Mouse (Mus musculus) intestine, embryonic 16.5 days (tissue): ENCODE data around the gene Acp4. TPM values are rescaled to one million over a fixed set of nuclear protein-coding genes. Genes with fewer than 3 reads are reported as not detected.
"Not testable (repeated sequence)": the region's sequence is repeated elsewhere in the genome, so short reads cannot be mapped to it uniquely, and the experiment has no call there.

Source experiments
- ATAC-seq: fragments of 200-750 bp; cut with Nextera tagmentation; 2 replicates; pipeline ENCODE4 v1.8.0; 2017; ENCODE audit warnings: moderate TSS enrichment, moderate library complexity
- H3K27ac ChIP-seq: fragments of 300-500 bp; sonication (generic); 2 replicates; pipeline ENCODE4 v1.5.1; 2014; ENCODE audit warnings: mild to moderate bottlenecking, low read length
- H3K27me3 ChIP-seq: fragments of 300-500 bp; sonication (generic); replicated peaks from 2 replicates; pipeline ENCODE4 v1.6.1; 2014; ENCODE audit warnings: low read length, control low read depth, mixed read lengths; ENCODE audit not compliant: control insufficient read depth, insufficient read depth
- H3K36me3 ChIP-seq: fragments of 300-500 bp; sonication (generic); 2 replicates; pipeline ENCODE4 v1.6.1; 2014; ENCODE audit warnings: low read length, control low read depth; ENCODE audit not compliant: control insufficient read depth, insufficient read depth
- H3K4me1 ChIP-seq: fragments of 300-500 bp; sonication (generic); 2 replicates; pipeline ENCODE4 v1.6.1; 2014; ENCODE audit warnings: low read length, control low read depth, mixed read lengths; ENCODE audit not compliant: control insufficient read depth, insufficient read depth
- H3K4me2 ChIP-seq: fragments of 300-500 bp; sonication (generic); 2 replicates; pipeline ENCODE4 v1.6.1; 2014; ENCODE audit warnings: low read depth, low read length, control low read depth
- H3K4me3 ChIP-seq: fragments of 300-500 bp; sonication (generic); 2 replicates; pipeline ENCODE4 v1.5.1; 2014; ENCODE audit warnings: mild to moderate bottlenecking, low read length
- H3K9ac ChIP-seq: fragments of 300-500 bp; sonication (generic); 2 replicates; pipeline ENCODE4 v1.6.1; 2014; ENCODE audit warnings: low read depth, low read length
- H3K9me3 ChIP-seq: fragments of 300-500 bp; sonication (generic); 2 replicates; pipeline ENCODE4 v1.6.1; 2016; ENCODE audit warnings: low read length, control low read depth; ENCODE audit not compliant: control insufficient read depth
- WGBS: fragments of 180-500 bp; shearing (Covaris S2); extraction: QIAGEN DNeasy Blood & Tissue Kit; methylation state at CpG from one replicate; pipeline ENCODE4 v1.1.7; 2014; 5-methylcytosine and 5-hydroxymethylcytosine counted together
- polyA plus RNA-seq: library from polyadenylated mRNA; unstranded; fragments of >200 nt; fragmentation: Nextera tagmentation; extraction: Ambion mirVana; gene quantifications from 2 replicates; pipeline ENCODE4 v1.2.1, GENCODE M21; 2015

The Acp4 gene
- polyA plus RNA-seq, 1 experiment from 2014 or later, result not detected

DNA sequence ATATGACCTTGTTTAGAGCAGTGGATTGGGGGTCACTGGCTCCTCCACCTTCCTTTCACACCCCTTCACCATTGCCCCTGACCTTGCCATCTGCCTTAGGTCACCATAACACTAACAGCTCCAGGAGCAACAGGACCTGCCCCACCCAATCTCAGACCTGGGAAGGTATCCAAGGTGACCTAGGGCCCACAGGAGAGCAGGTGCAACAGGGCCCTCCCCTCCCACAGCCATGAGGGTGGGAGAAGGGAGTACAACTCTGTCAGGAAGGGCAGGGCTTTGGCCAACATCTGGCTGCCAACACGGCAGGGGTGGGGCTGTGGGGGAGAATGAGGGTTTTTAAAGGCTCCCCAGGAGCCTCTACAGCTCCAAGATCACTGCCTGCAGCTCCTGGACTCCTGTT lies 32.1 kb downstream of the Acp4 start, which contains the start of gene Klk1:
TSS of gene Klk1 (plus strand) at position 285 of the 400 bp plus-strand sequence.
- H3K27ac ChIP-seq, result no peak within 1 kb of the TSS
- 33% methylated on average over 1 of the region's 1 CpGs for WGBS
- peak; percentile 66 for ATAC-seq
- no peaks in the 10 kb centered on the region for H3K36me3 ChIP-seq
- H3K27me3 ChIP-seq, result no peaks in the 10 kb centered on the region
- H3K4me2 ChIP-seq, result no peak within 1 kb of the TSS
- no peak within 1 kb of the TSS for H3K4me3 ChIP-seq
- no peaks in the 10 kb centered on the region for H3K9me3 ChIP-seq
- no peak within 1 kb of the TSS for H3K9ac ChIP-seq
- H3K4me1 ChIP-seq, result 0 out of 2 replicates have a peak, but pooled peaks cover 4% of the 10 kb centered on the region

DNA sequence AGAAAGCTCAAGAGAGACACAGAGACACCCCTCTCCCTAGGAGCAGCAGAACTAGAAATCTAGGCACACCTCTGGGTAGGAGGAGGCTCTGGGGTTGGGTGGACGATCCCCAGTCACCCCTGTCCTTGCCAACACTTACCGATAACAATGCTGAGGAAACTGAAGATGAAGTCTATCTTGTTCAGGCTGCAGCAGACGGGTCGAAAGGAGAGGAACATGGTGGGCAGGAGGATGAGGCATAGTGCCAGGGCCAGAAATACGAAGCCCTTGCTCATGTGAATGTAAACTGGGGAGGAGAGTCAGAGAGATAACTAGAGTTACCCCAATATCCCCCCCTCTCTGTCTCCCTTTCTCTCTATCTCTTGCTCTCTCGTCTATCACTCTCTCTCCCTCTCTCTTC lies 34.8 kb downstream of the Acp4 start:
- not testable (repeated sequence) for H3K27ac ChIP-seq, ATAC-seq, H3K4me3 ChIP-seq, H3K27me3 ChIP-seq, H3K9ac ChIP-seq, H3K9me3 ChIP-seq, H3K4me2 ChIP-seq, H3K4me1 ChIP-seq, H3K36me3 ChIP-seq
- WGBS, result 81% methylated on average over 6 of the region's 6 CpGs

DNA sequence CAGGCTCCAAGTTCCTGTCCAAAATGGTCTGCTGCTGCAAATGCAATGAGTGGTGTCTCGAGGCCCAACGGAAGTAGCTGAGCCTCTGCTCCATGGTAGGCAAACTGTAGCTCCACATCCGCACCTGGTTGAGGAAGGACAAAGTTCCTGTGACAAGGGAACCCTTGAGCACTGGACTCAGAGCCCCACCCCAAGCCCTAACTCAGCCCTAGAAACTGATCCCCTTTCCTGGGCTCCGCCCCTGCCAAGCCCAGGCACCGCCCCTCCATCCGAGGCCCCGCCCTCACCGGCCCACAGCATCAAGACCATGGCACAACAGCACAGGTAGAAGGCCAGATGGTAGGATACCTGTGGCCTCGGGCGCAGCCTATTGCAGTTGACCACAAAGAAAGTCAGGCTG lies 35.6 kb downstream of the Acp4 start:
- not testable (repeated sequence) for H3K36me3 ChIP-seq, H3K9ac ChIP-seq, H3K4me2 ChIP-seq, H3K4me1 ChIP-seq, H3K27me3 ChIP-seq, H3K27ac ChIP-seq, H3K4me3 ChIP-seq, H3K9me3 ChIP-seq
- 59% methylated on average over 8 of the region's 10 CpGs for WGBS
- ATAC-seq, result peak; percentile 82

DNA sequence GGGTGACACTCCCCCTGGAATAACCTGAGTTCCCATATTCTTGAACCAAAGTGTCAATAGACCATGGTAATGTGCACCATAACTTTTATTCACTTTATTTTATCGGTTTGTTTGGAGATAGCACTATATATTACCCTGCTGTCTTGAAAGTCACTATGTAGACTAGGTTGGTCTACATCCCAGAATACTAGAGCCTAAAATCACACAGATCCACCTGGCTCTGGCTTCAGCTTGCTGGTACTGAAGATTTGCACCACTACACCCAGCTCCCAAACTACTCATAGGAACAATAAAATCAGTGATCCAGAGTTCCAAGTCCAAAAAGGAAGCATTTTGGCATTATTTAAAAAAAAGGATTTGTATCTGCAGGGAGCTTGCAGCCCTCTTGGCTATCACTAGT lies 41.5 kb downstream of the Acp4 start, which contains the start of gene Klk1b5:
TSS of gene Klk1b5 (plus strand) at position 301 of the 400 bp plus-strand sequence.
- no peak within 1 kb of the TSS for H3K9ac ChIP-seq
- H3K9me3 ChIP-seq, result no peaks in the 10 kb centered on the region
- no peaks in the 10 kb centered on the region for H3K36me3 ChIP-seq
- no peak within 1 kb of the TSS for H3K27ac ChIP-seq
- 84% methylated on average over 1 of the region's 1 CpGs for WGBS
- H3K4me2 ChIP-seq, result no peak within 1 kb of the TSS
- H3K4me3 ChIP-seq, result no peak within 1 kb of the TSS
- no peaks in the 10 kb centered on the region for H3K4me1 ChIP-seq
- no peak for ATAC-seq
- H3K27me3 ChIP-seq, result no peaks in the 10 kb centered on the region

DNA sequence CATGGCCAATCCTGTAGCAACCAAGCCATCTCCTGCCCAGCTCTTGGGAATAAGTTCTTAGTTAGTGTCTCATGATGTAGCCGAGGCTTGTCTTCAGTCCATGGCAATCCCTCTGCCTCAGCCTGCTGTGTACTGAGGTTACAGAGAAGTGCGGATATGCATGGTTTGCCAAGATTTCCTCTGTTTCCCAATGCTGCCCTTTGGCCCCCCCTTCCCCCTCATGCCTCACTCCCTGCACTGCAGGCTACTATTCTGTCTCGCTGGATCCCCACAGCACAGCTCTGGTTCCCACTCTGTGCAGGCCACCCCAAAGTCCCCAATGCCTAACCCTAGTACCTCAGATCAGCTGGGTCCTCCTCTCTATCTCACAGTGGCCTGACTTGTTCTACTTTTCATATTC lies 48.9 kb downstream of the Acp4 start:
- H3K27ac ChIP-seq, result no peak overlapping the region
- 80% methylated on average over 3 of the region's 3 CpGs for WGBS
- no peak overlapping the region for H3K9ac ChIP-seq
- H3K4me3 ChIP-seq, result no peak overlapping the region
- H3K36me3 ChIP-seq, result no peaks in the 10 kb centered on the region
- no peak for ATAC-seq
- no peak overlapping the region for H3K4me2 ChIP-seq
- no peaks in the 10 kb centered on the region for H3K27me3 ChIP-seq
- no peaks in the 10 kb centered on the region for H3K9me3 ChIP-seq
- no peaks in the 10 kb centered on the region for H3K4me1 ChIP-seq

DNA sequence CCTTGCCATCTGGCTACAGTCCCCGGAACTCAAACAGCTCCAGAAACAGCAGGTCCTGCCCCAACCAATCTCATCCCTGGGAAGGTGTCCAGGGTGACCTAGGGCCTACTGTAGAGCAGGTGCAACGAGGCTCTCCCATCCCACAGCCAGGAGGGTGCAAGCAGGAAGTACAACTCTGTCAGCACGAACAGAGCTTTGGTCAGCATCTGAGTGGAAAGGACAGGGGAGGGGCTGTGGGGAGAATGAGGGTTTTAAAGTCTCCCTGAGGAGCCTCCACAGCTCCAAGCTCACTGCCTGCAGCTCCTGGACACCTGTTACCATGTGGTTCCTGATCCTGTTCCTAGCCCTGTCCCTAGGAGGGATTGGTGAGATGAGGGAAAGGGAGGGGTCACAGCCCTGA lies 50.0 kb downstream of the Acp4 start, which contains the start of gene Klk1b4:
TSS of gene Klk1b4 (plus strand) at position 301 of the 400 bp plus-strand sequence.
- WGBS, result 50% methylated on average over 3 of the region's 3 CpGs
- H3K27me3 ChIP-seq, H3K27ac ChIP-seq, H3K9me3 ChIP-seq, H3K4me2 ChIP-seq, ATAC-seq, H3K4me3 ChIP-seq, H3K36me3 ChIP-seq, H3K9ac ChIP-seq, H3K4me1 ChIP-seq: not testable (repeated sequence)

Other genes starting within 250 kb of the Acp4 start
- not detected in 2 replicates for gene Klk1b26, start 245.2 kb downstream of the Acp4 start, polyA plus RNA-seq
- not detected in 2 replicates for gene Klk1b27, start 205.1 kb downstream of the Acp4 start, polyA plus RNA-seq
- not detected in 2 replicates for gene Klk1b21, start 155.1 kb downstream of the Acp4 start, polyA plus RNA-seq
- gene Klk1b22, start 144.7 kb downstream of the Acp4 start, polyA plus RNA-seq, result not detected in 2 replicates
- gene Klk1b16, start 120.6 kb downstream of the Acp4 start, polyA plus RNA-seq, result 0.20 TPM in 1 of 2 replicates, not detected in the other
- not detected in 2 replicates for gene Klk1b24, start 69.1 kb downstream of the Acp4 start, polyA plus RNA-seq
- 0.21 and 0.55 TPM in 2 replicates for gene Klk1b3, start 59.2 kb downstream of the Acp4 start, polyA plus RNA-seq
- gene Klk1b4, start 49.9 kb downstream of the Acp4 start, polyA plus RNA-seq, result 0.16 and 0.37 TPM in 2 replicates
- gene Klk1b5, start 41.4 kb downstream of the Acp4 start, polyA plus RNA-seq, result 0.10 and 0.16 TPM in 2 replicates
- 44.2 and 51.8 TPM in 2 replicates for gene Klk1, start 32.0 kb downstream of the Acp4 start, polyA plus RNA-seq
- 0.09 TPM in 1 of 2 replicates, not detected in the other for gene Gm36864, start 21.2 kb downstream of the Acp4 start, polyA plus RNA-seq
- 1.4 and 1.6 TPM in 2 replicates for gene 1700028J19Rik, start 10.7 kb downstream of the Acp4 start, polyA plus RNA-seq
- gene 2410002F23Rik, start 10.7 kb downstream of the Acp4 start, polyA plus RNA-seq, result 101 and 114 TPM in 2 replicates
- not detected in 2 replicates for gene Gm15517, start 4.1 kb upstream of the Acp4 start, polyA plus RNA-seq
- 6.7 and 7.1 TPM in 2 replicates for gene Clec11a, start 49.5 kb upstream of the Acp4 start, polyA plus RNA-seq
- gene Shank1, start 52.9 kb upstream of the Acp4 start, polyA plus RNA-seq, result 1.2 and 1.5 TPM in 2 replicates
- gene Syt3, start 126.7 kb upstream of the Acp4 start, polyA plus RNA-seq, result 0.82 and 1.2 TPM in 2 replicates
- 0.66 and 0.88 TPM in 2 replicates for gene 1700008O03Rik, start 128.4 kb upstream of the Acp4 start, polyA plus RNA-seq
- gene Lrrc4b, start 171.6 kb upstream of the Acp4 start, polyA plus RNA-seq, result 0.31 and 0.43 TPM in 2 replicates
- gene Aspdh, start 208.0 kb upstream of the Acp4 start, polyA plus RNA-seq, result 2.3 and 2.4 TPM in 2 replicates
- 83.5 and 86.3 TPM in 2 replicates for gene Josd2, start 210.6 kb upstream of the Acp4 start, polyA plus RNA-seq
- 77.2 and 87.0 TPM in 2 replicates for gene Emc10, start 239.2 kb upstream of the Acp4 start, polyA plus RNA-seq
- 5.9 and 6.2 TPM in 2 replicates for gene Fam71e1, start 239.2 kb upstream of the Acp4 start, polyA plus RNA-seq